Mouse (Mus musculus) liver, embryonic 16.5 days (tissue): ENCODE measurements around the gene Ppp1r8. TPM values are rescaled to one million over a fixed set of nuclear protein-coding genes. Genes with fewer than 3 reads are reported as not detected.

Source experiments
- polyA plus RNA-seq: library from polyadenylated mRNA; unstranded; fragments of >200 nt; fragmentation: Nextera tagmentation; extraction: Ambion mirVana; gene quantifications from 2 replicates; pipeline ENCODE4 v1.2.1, GENCODE M21; 2015

The Ppp1r8 gene
- polyA plus RNA-seq, 1 experiment from 2014 or later = 21.6 TPM

Other genes starting within 250 kb of the Ppp1r8 start
- gene Eya3, start 204.2 kb downstream of the Ppp1r8 start, polyA plus RNA-seq = 13.2 and 14.5 TPM in 2 replicates
- 2.5 and 3.9 TPM in 2 replicates for gene Xkr8, start 110.6 kb downstream of the Ppp1r8 start, polyA plus RNA-seq
- gene Smpdl3b, start 85.9 kb downstream of the Ppp1r8 start, polyA plus RNA-seq = 0.75 and 0.90 TPM in 2 replicates
- 65.4 and 72.6 TPM in 2 replicates for gene Rpa2, start 74.8 kb downstream of the Ppp1r8 start, polyA plus RNA-seq
- gene Themis2, start 46.8 kb downstream of the Ppp1r8 start, polyA plus RNA-seq = 2.6 and 3.2 TPM in 2 replicates
- gene Stx12, start 41.3 kb upstream of the Ppp1r8 start, polyA plus RNA-seq = 15.0 and 17.1 TPM in 2 replicates
- 24.6 and 27.7 TPM in 2 replicates for gene Fam76a, start 79.4 kb upstream of the Ppp1r8 start, polyA plus RNA-seq
- 2.4 and 3.2 TPM in 2 replicates for gene Fgr, start 130.9 kb upstream of the Ppp1r8 start, polyA plus RNA-seq
- 0.70 and 1.6 TPM in 2 replicates for gene Ahdc1, start 168.1 kb upstream of the Ppp1r8 start, polyA plus RNA-seq